Mouse (Mus musculus) hindbrain, embryonic 15.5 days (tissue): ENCODE data around the gene Plod3. TPM values are rescaled to one million over a fixed set of nuclear protein-coding genes. Genes with fewer than 3 reads are reported as not detected.

Experiments
- microRNA counts: library from miRNA; unstranded; fragments of <30 nt; microRNA quantifications from one replicate; lab custom pipeline; 2016
- microRNA-seq: library from miRNA; unstranded; fragments of <30 nt; microRNA quantifications from one replicate; pipeline ENCODE4, GENCODE M21; 2016
- polyA plus RNA-seq: library from polyadenylated mRNA; unstranded; fragments of >200 nt; fragmentation: Nextera tagmentation; extraction: Ambion mirVana; gene quantifications from 2 replicates; pipeline ENCODE4 v1.2.1, GENCODE M21; 2015

The Plod3 gene
- polyA plus RNA-seq, 1 experiment from 2014 or later = 39.1 TPM

MicroRNAs encoded within 50 kb of the gene (microRNA counts, 519-probe panel; counts per million panel counts)
- not detected for microRNA mmu-miR-702 (lab: Ali Mortazavi, UCI)

Small RNA genes within 50 kb of the gene (microRNA-seq; reads per million reads assigned to microRNA genes)
- gene Mir702 = 88.7 reads per million, percentile 50 among the genes with 10 or more reads in this experiment

Other genes starting within 250 kb of the Plod3 start
- 37.8 and 41.8 TPM in 2 replicates for gene Col26a1, start 103.8 kb upstream of the Plod3 start, polyA plus RNA-seq
- gene Ift22, start 78.9 kb upstream of the Plod3 start, polyA plus RNA-seq = 129 and 131 TPM in 2 replicates
- 360 and 375 TPM in 2 replicates for gene Fis1, start 33.7 kb upstream of the Plod3 start, polyA plus RNA-seq
- gene Cldn15, start 20.4 kb upstream of the Plod3 start, polyA plus RNA-seq = 0.19 and 0.38 TPM in 2 replicates
- 134 and 145 TPM in 2 replicates for gene Znhit1, start 1.0 kb downstream of the Plod3 start, polyA plus RNA-seq
- gene Vgf, start 39.4 kb downstream of the Plod3 start, polyA plus RNA-seq = 15.2 and 15.4 TPM in 2 replicates
- 237 and 239 TPM in 2 replicates for gene Ap1s1, start 59.1 kb downstream of the Plod3 start, polyA plus RNA-seq
- gene Serpine1, start 85.2 kb downstream of the Plod3 start, polyA plus RNA-seq = 0.17 and 0.29 TPM in 2 replicates
- gene Trim56, start 129.2 kb downstream of the Plod3 start, polyA plus RNA-seq = 3.4 and 4.5 TPM in 2 replicates
- not detected in 2 replicates for gene Muc3, start 162.3 kb downstream of the Plod3 start, polyA plus RNA-seq
- gene Muc3a, start 225.4 kb downstream of the Plod3 start, polyA plus RNA-seq = 0.40 and 0.51 TPM in 2 replicates